Mouse (Mus musculus) CH12.LX (cell line): Measurements from ENCODE around the gene Cxcr5. TPM values are rescaled to one million over a fixed set of nuclear protein-coding genes. Genes with fewer than 3 reads are reported as not detected.

ENCODE experiments used
- DNase-seq: peaks from one replicate; pipeline ENCODE4 v3.0.0-alpha.2; 2013; ENCODE audit errors: extremely low read depth
- H3K27ac ChIP-seq: 2 replicates; pipeline ENCODE4 v1.5.1; 2012; ENCODE audit warnings: low read depth, mild to moderate bottlenecking, control low read depth, moderate library complexity; ENCODE audit not compliant: insufficient read depth
- H3K27me3 ChIP-seq: replicated peaks from 2 replicates; pipeline ENCODE3; 2012; ENCODE audit warnings: inconsistent platforms
- H3K36me3 ChIP-seq, 2 experiments: replicated peaks in 1 of 2; 2 replicates each; pipeline versions ENCODE3 to v1.6.1; 2012; ENCODE audit warnings: inconsistent platforms in 1 of 2, low read length in 1 of 2, mild to moderate bottlenecking in 1 of 2, mixed read lengths in 1 of 2, moderate library complexity in 1 of 2; ENCODE audit not compliant: control insufficient read depth in 1 of 2, insufficient read depth in 1 of 2
- H3K4me1 ChIP-seq, 2 experiments: 2 replicates each; pipeline ENCODE4 v1.6.1; 2012; ENCODE audit warnings: inconsistent platforms in 1 of 2, moderate library complexity in 1 of 2; ENCODE audit not compliant: insufficient read depth in 2 of 2, control insufficient read depth in 1 of 2
- H3K4me2 ChIP-seq: 2 replicates; pipeline ENCODE4 v1.6.1; 2012; ENCODE audit warnings: low read depth, mild to moderate bottlenecking, control low read depth; ENCODE audit not compliant: poor library complexity, insufficient read depth, severe bottlenecking
- H3K4me3 ChIP-seq, 3 experiments: fragments of 150-350 bp in 1 of 3; sonication (generic) in 1 of 3; replicated peaks in 1 of 3; 2 replicates each; pipeline versions ENCODE3 to v1.5.1; 2011 to 2012; ENCODE audit warnings: low read depth in 2 of 3, low read length in 2 of 3, mild to moderate bottlenecking in 2 of 3, moderate library complexity in 2 of 3, control low read depth in 1 of 3, improper control_type of control experiment in 1 of 3, inconsistent platforms in 1 of 3, mixed read lengths in 1 of 3; ENCODE audit not compliant: poor library complexity in 1 of 3
- H3K79me2 ChIP-seq: replicated peaks from 2 replicates; pipeline ENCODE4 v1.6.1; 2012; ENCODE audit warnings: mild to moderate bottlenecking, moderate library complexity; ENCODE audit not compliant: control insufficient read depth, poor library complexity, insufficient read depth, severe bottlenecking; ENCODE audit errors: extremely low read depth
- H3K9ac ChIP-seq: 2 replicates; pipeline ENCODE4 v1.6.1; 2012; ENCODE audit warnings: low read depth, mild to moderate bottlenecking, control low read depth, moderate library complexity; ENCODE audit not compliant: insufficient read depth
- H3K9me3 ChIP-seq: replicated peaks from 2 replicates; pipeline ENCODE3; 2012; ENCODE audit warnings: low read length, inconsistent platforms, mixed read lengths
- CHD1 ChIP-seq: IDR thresholded peaks from 2 replicates; pipeline ENCODE4 v1.6.1; 2012; ENCODE audit warnings: low read depth, low read length, improper control_type of control experiment, inconsistent platforms
- CHD2 ChIP-seq: IDR thresholded peaks from 2 replicates; pipeline ENCODE4 v1.6.1; 2011; ENCODE audit warnings: low read length, improper control_type of control experiment
- CTCF ChIP-seq, 2 experiments: IDR thresholded peaks in 1 of 2; conservative IDR thresholded peaks in 1 of 2; 2 replicates each; pipeline ENCODE4 v1.5.1; 2011 to 2012; ENCODE audit warnings: low read depth in 2 of 2, low read length in 2 of 2, improper control_type of control experiment in 1 of 2, inconsistent platforms in 1 of 2, mild to moderate bottlenecking in 1 of 2, moderate library complexity in 1 of 2
- E2F4 ChIP-seq: IDR thresholded peaks from 2 replicates; pipeline ENCODE4 v1.6.1; 2011; ENCODE audit warnings: low read depth, low read length, improper control_type of control experiment; ENCODE audit not compliant: insufficient replicate concordance
- EP300 ChIP-seq: IDR thresholded peaks from 2 replicates; pipeline ENCODE4 v1.6.1; 2011; ENCODE audit warnings: low read length, improper control_type of control experiment
- GABPA ChIP-seq: IDR thresholded peaks from 2 replicates; pipeline ENCODE4 v1.6.1; 2012; ENCODE audit warnings: low read depth, low read length, improper control_type of control experiment, inconsistent platforms; ENCODE audit not compliant: insufficient replicate concordance
- JUND ChIP-seq: conservative IDR thresholded peaks from 2 replicates; pipeline ENCODE4 v1.6.1; 2011; ENCODE audit warnings: low read depth, low read length, improper control_type of control experiment
- MAX ChIP-seq: IDR thresholded peaks from 2 replicates; pipeline ENCODE4 v1.6.1; 2011; ENCODE audit warnings: low read length, improper control_type of control experiment
- MEF2A ChIP-seq: IDR thresholded peaks from 2 replicates; pipeline ENCODE4 v1.6.1; 2014; ENCODE audit warnings: low read depth, mild to moderate bottlenecking, inconsistent platforms, low read length, improper control_type of control experiment, borderline replicate concordance
- NELFE ChIP-seq: IDR thresholded peaks from 2 replicates; pipeline ENCODE4 v1.6.1; 2011; ENCODE audit warnings: low read depth, low read length, improper control_type of control experiment
- PAX5 ChIP-seq: IDR thresholded peaks from 2 replicates; pipeline ENCODE4 v1.6.1; 2012; ENCODE audit warnings: low read length, inconsistent platforms, mixed read lengths
- POLR2A ChIP-seq: IDR thresholded peaks from 2 replicates; pipeline ENCODE4 v1.6.1; 2011; ENCODE audit warnings: low read depth, mild to moderate bottlenecking, improper control_type of control experiment, low read length
- POLR2AphosphoS2 ChIP-seq: IDR thresholded peaks from 2 replicates; pipeline ENCODE4 v1.6.1; 2011; ENCODE audit warnings: low read depth, low read length, improper control_type of control experiment
- SIN3A ChIP-seq: IDR thresholded peaks from 2 replicates; pipeline ENCODE4 v1.6.1; 2012; ENCODE audit warnings: low read length, improper control_type of control experiment, inconsistent platforms
- TBP ChIP-seq: conservative IDR thresholded peaks from 2 replicates; pipeline ENCODE4 v1.6.1; 2011; ENCODE audit warnings: low read depth, low read length, improper control_type of control experiment
- TCF12 ChIP-seq: IDR thresholded peaks from 2 replicates; pipeline ENCODE4 v1.6.1; 2014; ENCODE audit warnings: low read depth, mild to moderate bottlenecking, inconsistent platforms, low read length, improper control_type of control experiment
- UBTF ChIP-seq: IDR thresholded peaks from 2 replicates; pipeline ENCODE4 v1.6.1; 2012; ENCODE audit warnings: low read depth, mild to moderate bottlenecking, inconsistent platforms, low read length, improper control_type of control experiment, moderate library complexity
- USF1 ChIP-seq: IDR thresholded peaks from 2 replicates; pipeline ENCODE4 v1.6.1; 2014; ENCODE audit warnings: low read depth, mild to moderate bottlenecking, inconsistent platforms, low read length, improper control_type of control experiment
- ZMIZ1 ChIP-seq: IDR thresholded peaks from 2 replicates; pipeline ENCODE4 v1.6.1; 2012; ENCODE audit warnings: low read depth, mild to moderate bottlenecking, inconsistent platforms, low read length, improper control_type of control experiment
- dilution Hi-C: fragments of 300-500 bp; cut with MboI; formaldehyde crosslinking; loops from 2 replicates; pipeline ENCODE4 v1.14.3; 2020; ENCODE audit warnings: low sequenced_read_pairs; ENCODE audit not compliant: extremely low pct_unique_long_range_greater_than_20kb, extremely low pct_ligation_motif_present
- in situ Hi-C: fragments of 300-500 bp; cut with MboI; formaldehyde crosslinking; loops from 3 replicates; pipeline ENCODE4 v1.14.3; 2019; ENCODE audit warnings: low sequenced_read_pairs, low pct_ligation_motif_present, low pct_unique_long_range_greater_than_20kb, mixed read lengths
- polyA plus RNA-seq: library from polyadenylated mRNA; unstranded; fragments of >175 nt; gene quantifications from 2 replicates; pipeline ENCODE4 v1.2.1, GENCODE M21; 2012; ENCODE audit warnings: low read depth; ENCODE audit not compliant: insufficient read length
- total RNA-seq, 2 experiments: library from RNA; depleted of rRNA; stranded (reverse); fragments of 300-350 nt in 1 of 2; fragments of >200 nt in 1 of 2; gene quantifications; 2 replicates each; pipeline ENCODE4 v1.2.3; 2012 to 2014

Gene Cxcr5
- total and polyA plus RNA-seq, 3 experiments = 30.2 to 93.4 (median 70.5) TPM

DNA sequence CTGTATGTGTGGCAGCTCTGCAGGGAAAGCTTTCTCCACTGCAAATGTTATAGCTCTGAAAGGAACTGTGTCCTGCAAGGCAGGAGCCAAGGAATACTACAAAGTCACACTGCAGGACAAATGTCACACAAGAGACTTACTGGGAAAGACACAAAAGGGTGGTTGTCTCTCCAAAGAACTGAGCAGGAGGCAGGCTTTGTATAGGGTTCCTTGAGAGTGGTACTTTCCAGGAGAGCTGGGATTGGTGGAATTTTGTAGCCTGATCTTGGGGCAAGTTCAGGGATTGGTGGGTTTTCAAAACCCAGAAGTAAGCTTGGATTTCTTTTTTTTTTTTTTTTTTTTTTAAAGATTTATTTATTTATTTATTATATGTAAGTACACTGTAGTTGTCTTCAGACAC is 27.4 kb upstream of the Cxcr5 start:
- no peak overlapping the region for H3K4me3 ChIP-seq
- no peak for TF ChIP-seq POLR2AphosphoS2
- TF ChIP-seq ZMIZ1 = no peak
- TF ChIP-seq TCF12 = no peak
- no peak for TF ChIP-seq E2F4
- TF ChIP-seq CHD1 = no peak
- no peak for TF ChIP-seq SIN3A
- TF ChIP-seq POLR2A = no peak
- TF ChIP-seq CHD2 = no peak
- no peak for TF ChIP-seq JUND
- TF ChIP-seq, all 38 proteins: peak for 0
- DNase-seq = no peak
- peaks cover 4 to 22% of the 10 kb centered on the region in 2 experiments for H3K4me1 ChIP-seq
- no peaks in the 10 kb centered on the region for H3K79me2 ChIP-seq
- no peak overlapping the region for H3K9ac ChIP-seq
- H3K9me3 ChIP-seq = peaks cover 10% of the 10 kb centered on the region
- no peak overlapping the region for H3K4me2 ChIP-seq
- in situ Hi-C loops = no loop called here
- no peak overlapping the region for H3K27ac ChIP-seq
- no peaks in the 10 kb centered on the region for H3K36me3 ChIP-seq
- H3K27me3 ChIP-seq = no peaks in the 10 kb centered on the region
- dilution Hi-C loops = no loop called here

GRCm38 (mm10) chr9:44588605-44589004 is 26.9 kb upstream of the Cxcr5 start:
- H3K9me3 ChIP-seq = peaks cover 15% of the 10 kb centered on the region
- TF ChIP-seq TBP = no peak
- TF ChIP-seq CTCF (conservative IDR thresholded peaks at IDR 0.05 in 1 of 2, IDR thresholded peaks at IDR 0.05 in 1 of 2; ENCODE audit: low read depth in 2 of 2, low read length in 2 of 2) = no peak
- TF ChIP-seq UBTF = no peak
- no peak for TF ChIP-seq USF1
- no peak for TF ChIP-seq TCF12
- no peak for TF ChIP-seq PAX5
- TF ChIP-seq CHD2 = no peak
- no peak for TF ChIP-seq NELFE
- no peak for TF ChIP-seq GABPA
- TF ChIP-seq MAX = no peak
- no peak for TF ChIP-seq MEF2A
- TF ChIP-seq JUND = no peak
- no peak for TF ChIP-seq EP300
- TF ChIP-seq E2F4 = no peak
- TF ChIP-seq, all 38 proteins: peak for 0
- no peak overlapping the region for H3K27ac ChIP-seq
- no peak overlapping the region for H3K4me3 ChIP-seq
- H3K4me1 ChIP-seq = peaks cover 4 to 22% of the 10 kb centered on the region in 2 experiments
- H3K79me2 ChIP-seq = no peaks in the 10 kb centered on the region
- no peak for DNase-seq
- no peak overlapping the region for H3K4me2 ChIP-seq
- no peaks in the 10 kb centered on the region for H3K36me3 ChIP-seq
- no peaks in the 10 kb centered on the region for H3K27me3 ChIP-seq
- no peak overlapping the region for H3K9ac ChIP-seq
- in situ Hi-C loops = no loop called here
- dilution Hi-C loops = no loop called here
